Mouse (Mus musculus) CH12.LX (cell line): Measurements from ENCODE around the gene Psmd1. TPM values are rescaled to one million over a fixed set of nuclear protein-coding genes. Genes with fewer than 3 reads are reported as not detected.
A peak's percentile ranks its signal among the peaks of the same experiment; 100 is the strongest.

Experiments
- DNase-seq: peaks from one replicate; pipeline ENCODE4 v3.0.0-alpha.2; 2013; ENCODE audit errors: extremely low read depth
- H3K27ac ChIP-seq: 2 replicates; pipeline ENCODE4 v1.5.1; 2012; ENCODE audit warnings: low read depth, mild to moderate bottlenecking, control low read depth, moderate library complexity; ENCODE audit not compliant: insufficient read depth
- H3K27me3 ChIP-seq: replicated peaks from 2 replicates; pipeline ENCODE3; 2012; ENCODE audit warnings: inconsistent platforms
- H3K36me3 ChIP-seq, 2 experiments: replicated peaks in 1 of 2; 2 replicates each; pipeline versions ENCODE3 to v1.6.1; 2012; ENCODE audit warnings: inconsistent platforms in 1 of 2, low read length in 1 of 2, mild to moderate bottlenecking in 1 of 2, mixed read lengths in 1 of 2, moderate library complexity in 1 of 2; ENCODE audit not compliant: control insufficient read depth in 1 of 2, insufficient read depth in 1 of 2
- H3K4me1 ChIP-seq, 2 experiments: 2 replicates each; pipeline ENCODE4 v1.6.1; 2012; ENCODE audit warnings: inconsistent platforms in 1 of 2, moderate library complexity in 1 of 2; ENCODE audit not compliant: insufficient read depth in 2 of 2, control insufficient read depth in 1 of 2
- H3K4me2 ChIP-seq: 2 replicates; pipeline ENCODE4 v1.6.1; 2012; ENCODE audit warnings: low read depth, mild to moderate bottlenecking, control low read depth; ENCODE audit not compliant: poor library complexity, insufficient read depth, severe bottlenecking
- H3K4me3 ChIP-seq, 3 experiments: fragments of 150-350 bp in 1 of 3; sonication (generic) in 1 of 3; replicated peaks in 1 of 3; 2 replicates each; pipeline versions ENCODE3 to v1.5.1; 2011 to 2012; ENCODE audit warnings: low read depth in 2 of 3, low read length in 2 of 3, mild to moderate bottlenecking in 2 of 3, moderate library complexity in 2 of 3, control low read depth in 1 of 3, improper control_type of control experiment in 1 of 3, inconsistent platforms in 1 of 3, mixed read lengths in 1 of 3; ENCODE audit not compliant: poor library complexity in 1 of 3
- H3K79me2 ChIP-seq: replicated peaks from 2 replicates; pipeline ENCODE4 v1.6.1; 2012; ENCODE audit warnings: mild to moderate bottlenecking, moderate library complexity; ENCODE audit not compliant: control insufficient read depth, poor library complexity, insufficient read depth, severe bottlenecking; ENCODE audit errors: extremely low read depth
- H3K9ac ChIP-seq: 2 replicates; pipeline ENCODE4 v1.6.1; 2012; ENCODE audit warnings: low read depth, mild to moderate bottlenecking, control low read depth, moderate library complexity; ENCODE audit not compliant: insufficient read depth
- H3K9me3 ChIP-seq: replicated peaks from 2 replicates; pipeline ENCODE3; 2012; ENCODE audit warnings: low read length, inconsistent platforms, mixed read lengths
- CHD1 ChIP-seq: IDR thresholded peaks from 2 replicates; pipeline ENCODE4 v1.6.1; 2012; ENCODE audit warnings: low read depth, low read length, improper control_type of control experiment, inconsistent platforms
- CTCF ChIP-seq, 2 experiments: IDR thresholded peaks in 1 of 2; conservative IDR thresholded peaks in 1 of 2; 2 replicates each; pipeline ENCODE4 v1.5.1; 2011 to 2012; ENCODE audit warnings: low read depth in 2 of 2, low read length in 2 of 2, improper control_type of control experiment in 1 of 2, inconsistent platforms in 1 of 2, mild to moderate bottlenecking in 1 of 2, moderate library complexity in 1 of 2
- E2F4 ChIP-seq: IDR thresholded peaks from 2 replicates; pipeline ENCODE4 v1.6.1; 2011; ENCODE audit warnings: low read depth, low read length, improper control_type of control experiment; ENCODE audit not compliant: insufficient replicate concordance
- ELF1 ChIP-seq: IDR thresholded peaks from 2 replicates; pipeline ENCODE4 v1.6.1; 2014; ENCODE audit warnings: low read depth, mild to moderate bottlenecking, inconsistent platforms, low read length, improper control_type of control experiment
- EP300 ChIP-seq: IDR thresholded peaks from 2 replicates; pipeline ENCODE4 v1.6.1; 2011; ENCODE audit warnings: low read length, improper control_type of control experiment
- GABPA ChIP-seq: IDR thresholded peaks from 2 replicates; pipeline ENCODE4 v1.6.1; 2012; ENCODE audit warnings: low read depth, low read length, improper control_type of control experiment, inconsistent platforms; ENCODE audit not compliant: insufficient replicate concordance
- MAX ChIP-seq: IDR thresholded peaks from 2 replicates; pipeline ENCODE4 v1.6.1; 2011; ENCODE audit warnings: low read length, improper control_type of control experiment
- MAZ ChIP-seq: IDR thresholded peaks from 2 replicates; pipeline ENCODE4 v1.6.1; 2012; ENCODE audit warnings: low read depth, mild to moderate bottlenecking, inconsistent platforms, low read length, improper control_type of control experiment, moderate library complexity
- NRF1 ChIP-seq: IDR thresholded peaks from 2 replicates; pipeline ENCODE4 v1.6.1; 2014; ENCODE audit warnings: low read depth, mild to moderate bottlenecking, inconsistent platforms, low read length, improper control_type of control experiment, moderate library complexity
- RAD21 ChIP-seq: IDR thresholded peaks from 2 replicates; pipeline ENCODE4 v1.6.1; 2011; ENCODE audit warnings: low read depth, mild to moderate bottlenecking, low read length, improper control_type of control experiment, moderate library complexity
- SIN3A ChIP-seq: IDR thresholded peaks from 2 replicates; pipeline ENCODE4 v1.6.1; 2012; ENCODE audit warnings: low read length, improper control_type of control experiment, inconsistent platforms
- SMC3 ChIP-seq: IDR thresholded peaks from 2 replicates; pipeline ENCODE4 v1.6.1; 2011; ENCODE audit warnings: low read depth, low read length, improper control_type of control experiment
- ZMIZ1 ChIP-seq: IDR thresholded peaks from 2 replicates; pipeline ENCODE4 v1.6.1; 2012; ENCODE audit warnings: low read depth, mild to moderate bottlenecking, inconsistent platforms, low read length, improper control_type of control experiment
- ZNF384 ChIP-seq: IDR thresholded peaks from 2 replicates; pipeline ENCODE4 v1.6.1; 2012; ENCODE audit warnings: low read depth, low read length, improper control_type of control experiment, inconsistent platforms
- dilution Hi-C: fragments of 300-500 bp; cut with MboI; formaldehyde crosslinking; loops from 2 replicates; pipeline ENCODE4 v1.14.3; 2020; ENCODE audit warnings: low sequenced_read_pairs; ENCODE audit not compliant: extremely low pct_unique_long_range_greater_than_20kb, extremely low pct_ligation_motif_present
- in situ Hi-C: fragments of 300-500 bp; cut with MboI; formaldehyde crosslinking; loops from 3 replicates; pipeline ENCODE4 v1.14.3; 2019; ENCODE audit warnings: low sequenced_read_pairs, low pct_ligation_motif_present, low pct_unique_long_range_greater_than_20kb, mixed read lengths
- polyA plus RNA-seq: library from polyadenylated mRNA; unstranded; fragments of >175 nt; gene quantifications from 2 replicates; pipeline ENCODE4 v1.2.1, GENCODE M21; 2012; ENCODE audit warnings: low read depth; ENCODE audit not compliant: insufficient read length
- total RNA-seq, 2 experiments: library from RNA; depleted of rRNA; stranded (reverse); fragments of 300-350 nt in 1 of 2; fragments of >200 nt in 1 of 2; gene quantifications; 2 replicates each; pipeline ENCODE4 v1.2.3; 2012 to 2014

The Psmd1 gene
- total and polyA plus RNA-seq, 3 experiments, result 87.6 to 196 (median 134) TPM

GRCm38 (mm10) chr1:86021365-86021989 is 42.7 kb upstream of the Psmd1 start:
- in situ Hi-C loops, result no loop called here
- no peak overlapping the region for H3K9ac ChIP-seq
- TF ChIP-seq NRF1 (no peak), RAD21 (peak; percentile 70), CTCF (conservative IDR thresholded peaks at IDR 0.05 in 1 of 2, IDR thresholded peaks at IDR 0.05 in 1 of 2; ENCODE audit: low read depth in 2 of 2, low read length in 2 of 2) (peak in 1 of 2 experiments; percentile 75; a peak in 2 of 4 replicates), SMC3 (peak; percentile 80), ELF1 (no peak)
- no peaks in the 10 kb centered on the region for H3K9me3 ChIP-seq
- H3K4me1 ChIP-seq, result peaks cover 4 to 14% of the 10 kb centered on the region in 2 experiments
- H3K79me2 ChIP-seq, result no peaks in the 10 kb centered on the region
- H3K27me3 ChIP-seq, result no peaks in the 10 kb centered on the region
- H3K4me3 ChIP-seq, result no peak overlapping the region
- H3K36me3 ChIP-seq, result no peaks in the 10 kb centered on the region
- peak; percentile 29 for DNase-seq
- no peak overlapping the region for H3K27ac ChIP-seq
- dilution Hi-C loops, result no loop called here
- no peak overlapping the region for H3K4me2 ChIP-seq

GRCm38 (mm10) chr1:86032273-86032987 is 31.8 kb upstream of the Psmd1 start:
- Histone ChIP-seq H3K4me1 (0 out of 4 replicates have a peak, but pooled peaks cover 0 to 2% of the 10 kb centered on the region in 2 experiments), H3K4me2 (no peak overlapping the region), H3K9me3 (no peaks in the 10 kb centered on the region), H3K27ac (no peak overlapping the region), H3K79me2 (no peaks in the 10 kb centered on the region), H3K9ac (no peak overlapping the region), H3K36me3 (no peaks in the 10 kb centered on the region), H3K27me3 (peaks cover 23% of the 10 kb centered on the region), H3K4me3 (no peak overlapping the region)
- in situ Hi-C loops (no loop called here), dilution Hi-C loops (no loop called here)
- DNase-seq, result no peak
- TF ChIP-seq E2F4, result no peak
- TF ChIP-seq GABPA, result no peak
- TF ChIP-seq SIN3A, result no peak
- TF ChIP-seq CHD1, result no peak
- TF ChIP-seq EP300, result no peak
- TF ChIP-seq MAX, result no peak
- no peak for TF ChIP-seq MAZ
- TF ChIP-seq ZNF384, result no peak
- TF ChIP-seq ZMIZ1, result no peak
